Mouse (Mus musculus): ENCODE results near the gene Prrt1. TPM values are rescaled to one million over a fixed set of nuclear protein-coding genes. Genes with fewer than 3 reads are reported as not detected.

The Prrt1 gene
- total and polyA plus RNA-seq, 3 experiments: not detected

DNA sequence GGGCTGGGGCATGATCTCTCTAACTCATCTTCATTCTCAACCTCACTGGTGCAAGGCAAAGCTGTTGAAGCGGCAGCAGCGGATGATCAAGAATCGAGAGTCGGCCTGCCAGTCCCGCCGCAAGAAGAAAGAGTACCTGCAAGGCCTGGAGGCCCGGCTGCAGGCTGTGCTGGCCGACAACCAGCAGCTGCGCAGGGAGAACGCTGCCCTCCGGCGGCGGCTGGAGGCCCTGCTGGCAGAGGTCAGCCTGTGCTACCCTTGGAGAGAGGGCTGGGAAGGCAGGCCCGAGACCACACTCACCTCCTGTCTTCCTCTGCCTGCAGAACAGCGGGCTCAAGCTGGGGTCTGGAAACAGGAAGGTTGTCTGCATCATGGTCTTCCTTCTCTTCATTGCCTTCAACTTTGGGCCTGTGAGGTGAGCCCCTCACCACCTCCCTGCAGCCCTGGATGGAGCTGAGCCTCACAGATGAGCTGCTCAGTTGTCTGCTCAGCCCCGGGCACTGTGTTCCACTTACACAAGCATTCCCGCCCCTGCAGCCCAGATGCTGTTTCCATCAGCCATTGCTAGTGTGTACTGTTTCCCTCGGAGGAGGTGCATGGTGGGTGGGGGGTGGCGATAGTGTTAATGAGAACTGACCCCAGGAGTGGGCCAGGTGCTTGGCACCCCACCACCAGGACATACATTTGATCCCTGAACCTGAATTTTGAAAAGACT lies 22.3 kb downstream of the Prrt1 start:
- in situ Hi-C loops (cut with MboI; ENCODE audit: low pct_ligation_motif_present, low pct_unique_long_range_greater_than_20kb, low sequenced_read_pairs): no loop called here

DNA sequence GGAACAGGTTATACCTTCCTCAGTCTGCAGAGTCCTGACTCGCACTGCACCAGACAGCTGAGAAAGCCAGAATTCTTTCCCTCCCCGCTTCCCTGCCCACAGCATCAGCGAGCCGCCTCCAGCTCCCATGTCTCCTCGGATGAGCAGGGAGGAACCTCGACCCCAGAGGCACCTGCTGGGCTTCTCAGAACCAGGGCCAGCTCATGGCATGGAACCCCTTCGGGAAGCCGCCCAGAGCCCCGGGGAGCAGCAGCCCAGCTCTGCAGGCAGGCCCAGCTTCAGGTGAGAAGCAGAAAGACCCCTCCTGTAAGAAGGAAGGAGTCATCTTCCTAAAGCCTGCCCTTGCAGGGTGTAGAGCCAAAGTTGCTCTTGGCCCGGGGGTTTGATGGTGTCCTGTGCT lies 23.2 kb downstream of the Prrt1 start:
- Histone ChIP-seq H3K79me2 (replicated peaks; ENCODE audit: control insufficient read depth, extremely low read depth, insufficient read depth, poor library complexity, severe bottlenecking) (no peaks in the 10 kb centered on the region), H3K9me3 (replicated peaks; ENCODE audit: low read length) (no peaks in the 10 kb centered on the region), H3K9ac (ENCODE audit: insufficient read depth, low read depth) (no peak overlapping the region), H3K4me2 (ENCODE audit: insufficient read depth, low read depth, poor library complexity, severe bottlenecking) (no peak overlapping the region), H3K27ac (ENCODE audit: insufficient read depth, low read depth) (no peak overlapping the region), H3K27me3 (replicated peaks) (no peaks in the 10 kb centered on the region), H3K4me1 (ENCODE audit: control insufficient read depth in 1 of 2, insufficient read depth in 2 of 2) (peaks cover 16 to 24% of the 10 kb centered on the region in 2 experiments), H3K36me3 (replicated peaks in 1 of 2; ENCODE audit: control insufficient read depth in 1 of 2, insufficient read depth in 1 of 2, low read length in 1 of 2) (peaks cover 52 to 83% of the 10 kb centered on the region in 2 experiments), H3K4me3 (replicated peaks in 1 of 3; ENCODE audit: low read depth in 2 of 3, low read length in 2 of 3, poor library complexity in 1 of 3) (no peak overlapping the region)
- dilution Hi-C loops (cut with MboI; ENCODE audit: extremely low pct_ligation_motif_present, extremely low pct_unique_long_range_greater_than_20kb, low sequenced_read_pairs): no loop called here
- in situ Hi-C loops (cut with MboI; ENCODE audit: low pct_ligation_motif_present, low pct_unique_long_range_greater_than_20kb, low sequenced_read_pairs): no loop called here
- DNase-seq (ENCODE audit: extremely low read depth): no peak
- TF ChIP-seq POLR2AphosphoS2 (IDR thresholded peaks at IDR 0.05; ENCODE audit: low read depth, low read length) (0 out of 2 replicates have a peak, but pooled peaks have one; percentile 48), ETS1 (conservative IDR thresholded peaks at IDR 0.05; ENCODE audit: low read depth, low read length) (no peak)

More for the DNA sequence above, 22.3 kb downstream of the Prrt1 start:
- TF ChIP-seq NELFE (IDR thresholded peaks at IDR 0.05; ENCODE audit: low read depth, low read length) (no peak), USF1 (IDR thresholded peaks at IDR 0.05; ENCODE audit: low read depth, low read length) (no peak), MYC (IDR thresholded peaks at IDR 0.05; ENCODE audit: low read depth, low read length) (no peak), CTCF (conservative IDR thresholded peaks at IDR 0.05 in 1 of 2, IDR thresholded peaks at IDR 0.05 in 1 of 2; ENCODE audit: low read depth in 2 of 2, low read length in 2 of 2) (peak in 1 of 2 experiments; percentile 43; a peak in 2 of 4 replicates), POLR2A (IDR thresholded peaks at IDR 0.05; ENCODE audit: low read depth, low read length) (no peak)
- H3K9ac ChIP-seq (ENCODE audit: insufficient read depth, low read depth): no peak overlapping the region
- peaks cover 16 to 25% of the 10 kb centered on the region in 2 experiments for H3K4me1 ChIP-seq (ENCODE audit: control insufficient read depth in 1 of 2, insufficient read depth in 2 of 2)
- H3K27ac ChIP-seq (ENCODE audit: insufficient read depth, low read depth): no peak overlapping the region
- no peaks in the 10 kb centered on the region for H3K79me2 ChIP-seq (replicated peaks; ENCODE audit: control insufficient read depth, extremely low read depth, insufficient read depth, poor library complexity, severe bottlenecking)
- no peak overlapping the region for H3K4me2 ChIP-seq (ENCODE audit: insufficient read depth, low read depth, poor library complexity, severe bottlenecking)
- no peak overlapping the region for H3K4me3 ChIP-seq (replicated peaks in 1 of 3; ENCODE audit: low read depth in 2 of 3, low read length in 2 of 3, poor library complexity in 1 of 3)
- no peaks in the 10 kb centered on the region for H3K9me3 ChIP-seq (replicated peaks; ENCODE audit: low read length)
- no peak for DNase-seq (ENCODE audit: extremely low read depth)
- H3K36me3 ChIP-seq (replicated peaks in 1 of 2; ENCODE audit: control insufficient read depth in 1 of 2, insufficient read depth in 1 of 2, low read length in 1 of 2): peaks cover 52 to 83% of the 10 kb centered on the region in 2 experiments
- dilution Hi-C loops (cut with MboI; ENCODE audit: extremely low pct_ligation_motif_present, extremely low pct_unique_long_range_greater_than_20kb, low sequenced_read_pairs): no loop called here
- H3K27me3 ChIP-seq (replicated peaks): no peaks in the 10 kb centered on the region

DNA sequence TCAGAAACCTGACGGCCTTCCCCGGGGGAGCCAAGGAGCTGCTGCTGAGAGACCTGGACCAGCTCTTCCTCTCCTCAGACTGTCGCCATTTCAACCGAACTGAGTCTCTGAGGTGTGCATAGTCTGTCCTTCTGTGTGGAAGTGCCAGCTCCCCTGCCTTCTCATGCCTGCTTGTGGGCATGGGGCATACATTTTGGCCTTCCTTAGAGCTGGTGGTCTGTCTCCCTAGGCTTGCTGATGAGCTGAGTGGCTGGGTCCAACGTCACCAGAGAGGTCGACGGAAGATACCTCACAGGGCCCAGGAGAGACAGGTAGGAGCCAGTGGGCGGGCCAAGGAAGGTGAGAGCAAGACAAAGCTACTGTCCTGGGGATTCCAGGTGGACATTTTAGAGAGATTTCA lies 23.7 kb downstream of the Prrt1 start:
- Histone ChIP-seq H3K9me3 (replicated peaks; ENCODE audit: low read length) (no peaks in the 10 kb centered on the region), H3K27ac (ENCODE audit: insufficient read depth, low read depth) (no peak overlapping the region), H3K27me3 (replicated peaks) (no peaks in the 10 kb centered on the region), H3K79me2 (replicated peaks; ENCODE audit: control insufficient read depth, extremely low read depth, insufficient read depth, poor library complexity, severe bottlenecking) (no peaks in the 10 kb centered on the region), H3K4me1 (ENCODE audit: control insufficient read depth in 1 of 2, insufficient read depth in 2 of 2) (peaks cover 16 to 20% of the 10 kb centered on the region in 2 experiments), H3K4me3 (replicated peaks in 1 of 3; ENCODE audit: low read depth in 2 of 3, low read length in 2 of 3, poor library complexity in 1 of 3) (no peak overlapping the region), H3K4me2 (ENCODE audit: insufficient read depth, low read depth, poor library complexity, severe bottlenecking) (no peak overlapping the region), H3K36me3 (replicated peaks in 1 of 2; ENCODE audit: control insufficient read depth in 1 of 2, insufficient read depth in 1 of 2, low read length in 1 of 2) (peaks cover 52 to 83% of the 10 kb centered on the region in 2 experiments), H3K9ac (ENCODE audit: insufficient read depth, low read depth) (no peak overlapping the region)
- in situ Hi-C loops (cut with MboI; ENCODE audit: low pct_ligation_motif_present, low pct_unique_long_range_greater_than_20kb, low sequenced_read_pairs) (no loop called here), dilution Hi-C loops (cut with MboI; ENCODE audit: extremely low pct_ligation_motif_present, extremely low pct_unique_long_range_greater_than_20kb, low sequenced_read_pairs) (no loop called here)
- TF ChIP-seq JUN (IDR thresholded peaks at IDR 0.05; ENCODE audit: insufficient read depth, low read depth, low read length): no peak
- TF ChIP-seq MEF2A (IDR thresholded peaks at IDR 0.05; ENCODE audit: borderline replicate concordance, low read depth, low read length): no peak
- no peak for TF ChIP-seq ETS1 (conservative IDR thresholded peaks at IDR 0.05; ENCODE audit: low read depth, low read length)
- TF ChIP-seq MAFK (IDR thresholded peaks at IDR 0.05; ENCODE audit: insufficient replicate concordance, low read length): no peak
- no peak for TF ChIP-seq SIN3A (IDR thresholded peaks at IDR 0.05; ENCODE audit: low read length)
- TF ChIP-seq SMC3 (IDR thresholded peaks at IDR 0.05; ENCODE audit: low read depth, low read length): no peak
- no peak for TF ChIP-seq MAZ (IDR thresholded peaks at IDR 0.05; ENCODE audit: low read depth, low read length)
- no peak for TF ChIP-seq ZC3H11A (IDR thresholded peaks at IDR 0.05; ENCODE audit: low read depth, low read length)
- no peak for TF ChIP-seq CHD2 (IDR thresholded peaks at IDR 0.05; ENCODE audit: low read length)
- TF ChIP-seq MYC (IDR thresholded peaks at IDR 0.05; ENCODE audit: low read depth, low read length): no peak
- TF ChIP-seq NELFE (IDR thresholded peaks at IDR 0.05; ENCODE audit: low read depth, low read length): no peak
- TF ChIP-seq ZMIZ1 (IDR thresholded peaks at IDR 0.05; ENCODE audit: low read depth, low read length): no peak
- TF ChIP-seq PAX5 (IDR thresholded peaks at IDR 0.05; ENCODE audit: low read length): no peak
- TF ChIP-seq POLR2AphosphoS2 (IDR thresholded peaks at IDR 0.05; ENCODE audit: low read depth, low read length): no peak
- TF ChIP-seq IRF4 (IDR thresholded peaks at IDR 0.05; ENCODE audit: low read depth, low read length): no peak
- TF ChIP-seq MAX (IDR thresholded peaks at IDR 0.05; ENCODE audit: low read length): no peak
- no peak for TF ChIP-seq GABPA (IDR thresholded peaks at IDR 0.05; ENCODE audit: insufficient replicate concordance, low read depth, low read length)
- TF ChIP-seq JUND (conservative IDR thresholded peaks at IDR 0.05; ENCODE audit: low read depth, low read length): no peak
- no peak for TF ChIP-seq E2F4 (IDR thresholded peaks at IDR 0.05; ENCODE audit: insufficient replicate concordance, low read depth, low read length)
- TF ChIP-seq BHLHE40 (IDR thresholded peaks at IDR 0.05; ENCODE audit: low read depth, low read length): no peak
- DNase-seq (ENCODE audit: extremely low read depth): no peak
